20 mouse cellular contexts compared by ENCODE assay signal in genomic region chr5:108502286-108502685, GRCm38 (mm10). TPM values are rescaled to one million over a fixed set of nuclear protein-coding genes. Genes with fewer than 3 reads are reported as not detected.
"Had no signal": no experiment of that assay in that cellular context is flagged by ENCODE, and none has a peak within 500 bp of the region (broad histone marks: within the 10 kb centered on the region; RNA-seq: fewer than 3 reads in every experiment).

No protein-coding gene starts in this region.

- H3K27ac ChIP-seq: lung, embryonic 15.5 days; macrophage; midbrain, embryonic 13.5 days; midbrain, embryonic 15.5 days; neural tube, embryonic 12.5 days; stomach, embryonic 15.5 days; stomach, postnatal 0 days had no signal

- H3K4me2 ChIP-seq: lung, embryonic 15.5 days; midbrain, embryonic 11.5 days; midbrain, embryonic 13.5 days; midbrain, embryonic 15.5 days; neural tube, embryonic 12.5 days; stomach, embryonic 15.5 days had no signal

- H3K27me3 ChIP-seq: lung, embryonic 15.5 days; megakaryocyte, embryonic 14.5 days; midbrain, embryonic 13.5 days; midbrain, embryonic 15.5 days; neural tube, embryonic 12.5 days; stomach, embryonic 15.5 days had no signal

- ATAC-seq: liver, postnatal 0 days; lung, postnatal 0 days; midbrain, embryonic 13.5 days; midbrain, embryonic 15.5 days had no signal

- H3K4me1 ChIP-seq: lung, embryonic 15.5 days; midbrain, embryonic 13.5 days; midbrain, embryonic 15.5 days; neural tube, embryonic 12.5 days; stomach, embryonic 15.5 days had no signal

- H3K9ac ChIP-seq: liver, postnatal 0 days; lung, embryonic 15.5 days; midbrain, embryonic 13.5 days; midbrain, embryonic 15.5 days; neural tube, embryonic 12.5 days; stomach, embryonic 15.5 days had no signal

- H3K4me3 ChIP-seq: lung, embryonic 15.5 days; megakaryocyte, embryonic 14.5 days; midbrain, embryonic 13.5 days; midbrain, embryonic 15.5 days; neural tube, embryonic 12.5 days; stomach, embryonic 15.5 days had no signal

- DNase-seq: liver, postnatal 0 days; lung, adult 2 months; lung, postnatal 14 days; lung, postnatal 36 days; right cerebral cortex, postnatal 14 days; thymus, adult 2 months; thymus, postnatal 14 days; thymus, postnatal 36 days had no signal

- H3K9me3 ChIP-seq: lung, embryonic 15.5 days; megakaryocyte, embryonic 14.5 days; midbrain, embryonic 13.5 days; midbrain, embryonic 15.5 days; neural tube, embryonic 12.5 days; stomach, embryonic 15.5 days had no signal

RNA-seq across cellular contexts. Expression of gene Cplx1, which starts 47.5 kb away (rescaled TPM):
- polyA plus RNA-seq: liver, postnatal 0 days; macrophage; spleen, adult 2 months had no signal

RNA-seq across cellular contexts. Expression of gene Mfsd7a, which starts 53.6 kb away (rescaled TPM):
- polyA plus RNA-seq: midbrain, embryonic 11.5 days; midbrain, embryonic 13.5 days; neural tube, embryonic 14.5 days had no signal
